In the genomic region with DNA sequence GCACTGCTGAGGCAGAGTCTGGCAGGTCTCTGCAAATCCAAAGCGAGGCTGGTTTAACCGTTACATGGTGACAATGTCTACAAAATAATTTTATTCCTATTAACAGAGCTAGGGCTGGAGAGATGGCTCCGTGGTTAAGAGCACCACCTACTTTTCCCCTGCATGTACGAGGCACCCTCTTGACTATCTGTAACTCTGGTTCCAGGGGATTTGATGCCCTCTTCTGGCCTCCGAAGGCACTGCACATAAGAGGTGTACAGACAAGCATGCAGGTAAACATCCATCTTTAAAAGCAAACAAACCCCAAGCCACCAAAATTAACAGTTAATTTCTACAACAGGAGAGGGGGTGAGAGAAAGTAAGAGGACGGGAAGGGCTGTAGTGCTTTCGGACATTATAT, we compare ENCODE assay signal across 8 mouse cellular contexts. TPM values are rescaled to one million over a fixed set of nuclear protein-coding genes. Genes with fewer than 3 reads are reported as not detected.
DNase-seq lines count a peak whose midpoint lies in the region; ATAC-seq and TF ChIP-seq lines count a peak whose summit lies in the region.

No protein-coding gene starts in this region.

- H3K4me2 ChIP-seq in hindbrain, embryonic 12.5 days (replicated peaks): peak overlapping the region; percentile 74

- no peak for TF ChIP-seq POLR2A in thymus, adult 2 months (IDR thresholded peaks at IDR 0.05; ENCODE audit: control insufficient read depth, extremely low read depth, insufficient read depth, low read length, poor library complexity)
- TF ChIP-seq POLR2A in lung, adult 2 months (IDR thresholded peaks at IDR 0.05; ENCODE audit: borderline replicate concordance, extremely low read depth, low read depth, low read length): no peak

- H3K9me3 ChIP-seq in hindbrain, embryonic 12.5 days (replicated peaks): no peaks in the 10 kb centered on the region

- no peak overlapping the region for H3K9ac ChIP-seq in hindbrain, embryonic 12.5 days

- no peak for TF ChIP-seq CTCF in thymus, adult 2 months (IDR thresholded peaks at IDR 0.05; ENCODE audit: borderline replicate concordance, control insufficient read depth, extremely low read depth, insufficient read depth, low read length, poor library complexity)
- 0 out of 2 replicates have a peak, but pooled peaks have one; percentile 19 for TF ChIP-seq CTCF in lung, adult 2 months (IDR thresholded peaks at IDR 0.05; ENCODE audit: insufficient read depth, low read length)

- peaks cover 7% of the 10 kb centered on the region for H3K4me1 ChIP-seq in thymus, adult 2 months (replicated peaks; ENCODE audit: control insufficient read depth, insufficient read depth, low read length)
- peaks cover 17% of the 10 kb centered on the region for H3K4me1 ChIP-seq in hindbrain, embryonic 12.5 days
- peaks cover 6% of the 10 kb centered on the region for H3K4me1 ChIP-seq in lung, adult 2 months (ENCODE audit: control insufficient read depth, insufficient read depth, low read length)

- 90% methylated on average over 7 of the region's 7 CpGs for WGBS in thymus, adult 2 months
- WGBS in hindbrain, embryonic 12.5 days: 88% methylated on average over 7 of the region's 7 CpGs
- WGBS in lung, adult 2 months: 69% methylated on average over 7 of the region's 7 CpGs

- no peak overlapping the region for H3K27ac ChIP-seq in thymus, adult 2 months (ENCODE audit: control insufficient read depth, insufficient read depth, low read length)
- H3K27ac ChIP-seq in hindbrain, embryonic 12.5 days: no peak overlapping the region

- peak; percentile 75 for DNase-seq in CD4-positive, CD25-positive, alpha-beta regulatory T cell, adult 2 months (ENCODE audit: low read depth, low spot score)
- DNase-seq in thymus, adult 2 months: peak; percentile 51
- no peak for DNase-seq in thymus, adult 18-20 months
- no peak for DNase-seq in lung, adult 2 months
- peak; percentile 45 to 76 for DNase-seq in spleen, postnatal 10 days (ENCODE audit: low spot score in 2 of 2)
- DNase-seq in frontal cortex, postnatal 36 days (ENCODE audit: low spot score in 2 of 2): no peak

- no peaks in the 10 kb centered on the region for H3K27me3 ChIP-seq in thymus, adult 2 months (ENCODE audit: control insufficient read depth, insufficient read depth, low read length)
- no peaks in the 10 kb centered on the region for H3K27me3 ChIP-seq in hindbrain, embryonic 12.5 days

- no peak for ATAC-seq in CD4-positive, CD25-positive, alpha-beta regulatory T cell, adult 4 months
- ATAC-seq in hindbrain, embryonic 12.5 days (ENCODE audit: low FRiP score): no peak

- no peaks in the 10 kb centered on the region for H3K36me3 ChIP-seq in thymus, adult 2 months (ENCODE audit: control insufficient read depth, insufficient read depth, low read length)
- H3K36me3 ChIP-seq in hindbrain, embryonic 12.5 days: 0 out of 2 replicates have a peak, but pooled peaks cover 2% of the 10 kb centered on the region

- H3K4me3 ChIP-seq in thymus, adult 2 months (ENCODE audit: control insufficient read depth, insufficient read depth, low read length): no peak overlapping the region
- peak overlapping the region; percentile 85 for H3K4me3 ChIP-seq in hindbrain, embryonic 12.5 days
- no peak overlapping the region for H3K4me3 ChIP-seq in lung, adult 2 months (replicated peaks; ENCODE audit: extremely low read depth, low read depth, low read length)

RNA-seq across cellular contexts. Expression of a gene that starts 1.3 kb away (rescaled TPM):
- not detected for polyA plus RNA-seq in CD4-positive, CD25-positive, alpha-beta regulatory T cell, adult 4 months (2017; shearing (Covaris generic))
- polyA plus RNA-seq in thymus, adult 2 months (2012; rRNA removed): not detected in 2 replicates
- not detected in 2 replicates for polyA plus RNA-seq in hindbrain, embryonic 12.5 days (2016; fragmentation: Nextera tagmentation; extraction: Ambion mirVana)
- polyA plus RNA-seq in lung, adult 2 months (2012; rRNA removed): not detected in 2 replicates

RNA-seq across cellular contexts. Expression of a gene that starts 1.3 kb away (rescaled TPM):
- polyA plus RNA-seq in CD4-positive, CD25-positive, alpha-beta regulatory T cell, adult 4 months (2017; shearing (Covaris generic)): 10 to 100 TPM; 27.3 to 32.2 TPM
- 19.4 and 25.0 TPM in 2 replicates for polyA plus RNA-seq in thymus, adult 2 months (2012; rRNA removed)
- 40.1 and 44.5 TPM in 2 replicates for polyA plus RNA-seq in hindbrain, embryonic 12.5 days (2016; fragmentation: Nextera tagmentation; extraction: Ambion mirVana)
- 13.3 and 16.8 TPM in 2 replicates for polyA plus RNA-seq in lung, adult 2 months (2012; rRNA removed)

RNA-seq across cellular contexts. Expression of a gene that starts 1.5 kb away (rescaled TPM):
- 10 to 100 TPM; 19.5 to 21.7 TPM for polyA plus RNA-seq in CD4-positive, CD25-positive, alpha-beta regulatory T cell, adult 4 months (2017; shearing (Covaris generic))
- polyA plus RNA-seq in thymus, adult 2 months (2012; rRNA removed): 28.7 and 29.0 TPM in 2 replicates
- polyA plus RNA-seq in hindbrain, embryonic 12.5 days (2016; fragmentation: Nextera tagmentation; extraction: Ambion mirVana): 42.0 and 45.4 TPM in 2 replicates
- 11.4 and 14.6 TPM in 2 replicates for polyA plus RNA-seq in lung, adult 2 months (2012; rRNA removed)

RNA-seq across cellular contexts. Expression of a gene that starts 2.2 kb away (rescaled TPM):
- polyA plus RNA-seq in CD4-positive, CD25-positive, alpha-beta regulatory T cell, adult 4 months (2017; shearing (Covaris generic)): 1 to 10 TPM; 6.1 to 9.5 TPM
- polyA plus RNA-seq in thymus, adult 2 months (2012; rRNA removed): 3.6 and 4.2 TPM in 2 replicates
- polyA plus RNA-seq in hindbrain, embryonic 12.5 days (2016; fragmentation: Nextera tagmentation; extraction: Ambion mirVana): 31.0 and 32.2 TPM in 2 replicates
- 1.5 and 2.8 TPM in 2 replicates for polyA plus RNA-seq in lung, adult 2 months (2012; rRNA removed)

RNA-seq across cellular contexts. Expression of a gene that starts 12.7 kb away (rescaled TPM):
- 1 to 10 TPM; 9.7 TPM for polyA plus RNA-seq in CD4-positive, CD25-positive, alpha-beta regulatory T cell, adult 4 months (2017; shearing (Covaris generic))
- polyA plus RNA-seq in thymus, adult 2 months (2012; rRNA removed): 4.2 and 4.4 TPM in 2 replicates
- 10.8 and 11.7 TPM in 2 replicates for polyA plus RNA-seq in hindbrain, embryonic 12.5 days (2016; fragmentation: Nextera tagmentation; extraction: Ambion mirVana)
- polyA plus RNA-seq in lung, adult 2 months (2012; rRNA removed): 2.1 and 2.6 TPM in 2 replicates

Comparison
In these comparisons a context has a peak if more than half of its experiments do, and no peak if none do; other contexts are left out.
1. DNase-seq: peak in CD4-positive, CD25-positive, alpha-beta regulatory T cell, adult 2 months (single experiment), thymus, adult 2 months (single experiment) and spleen, postnatal 10 days (2 of 2); none in thymus, adult 18-20 months (0 of 2), lung, adult 2 months (single experiment) and frontal cortex, postnatal 36 days (0 of 2).